Mouse (Mus musculus): ENCODE data around the gene Prmt9.

Gene Prmt9

DNA sequence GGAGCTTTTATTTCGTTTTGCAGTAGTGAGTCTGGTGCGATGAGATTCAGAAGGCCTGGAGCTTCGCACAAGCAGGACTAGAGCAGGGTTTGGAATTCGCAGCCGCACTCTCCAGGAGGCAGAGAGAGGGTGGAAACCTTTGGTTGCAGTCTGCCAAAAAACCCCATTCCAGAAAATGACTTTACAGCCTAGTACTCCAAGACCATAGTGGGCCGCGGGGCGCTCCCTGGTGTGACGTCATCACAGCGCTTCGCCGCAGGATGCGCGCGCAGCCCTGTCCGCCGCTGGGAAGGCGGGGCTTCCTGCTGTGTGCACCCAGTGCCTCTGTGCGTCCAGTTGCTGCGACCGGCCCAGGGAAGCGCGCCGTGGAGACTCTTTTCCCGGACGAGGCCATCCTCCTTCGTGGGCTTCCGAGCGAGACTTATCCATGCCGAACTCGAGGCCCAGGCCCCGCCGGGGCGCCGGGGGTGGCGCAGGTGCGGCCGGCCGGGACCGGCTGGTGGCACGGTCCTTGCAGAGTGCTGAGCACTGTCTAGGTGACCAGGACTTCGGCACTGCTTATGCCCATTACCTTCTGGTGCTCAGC is at the start of gene Prmt9:
Gene Prmt9, plus strand, starts transcription at position 277 of the 586 bp plus-strand sequence.
- DNase-seq (ENCODE audit: low spot score), result peak; percentile 89

GRCm38 (mm10) chr8:77500264-77500663 is 48.9 kb upstream of the Prmt9 start:
- no peak for DNase-seq (ENCODE audit: low spot score)

- DNase-seq (ENCODE audit: low spot score), result no peak
These were observed 48.1 kb upstream of the Prmt9 start for GRCm38 (mm10) chr8:77501131-77501530.

- DNase-seq (ENCODE audit: low spot score), result no peak
These were observed 46.6 kb upstream of the Prmt9 start for GRCm38 (mm10) chr8:77502547-77502946.

- no peak for DNase-seq (ENCODE audit: low spot score)
These were observed 42.7 kb upstream of the Prmt9 start for GRCm38 (mm10) chr8:77506539-77506938.

DNA sequence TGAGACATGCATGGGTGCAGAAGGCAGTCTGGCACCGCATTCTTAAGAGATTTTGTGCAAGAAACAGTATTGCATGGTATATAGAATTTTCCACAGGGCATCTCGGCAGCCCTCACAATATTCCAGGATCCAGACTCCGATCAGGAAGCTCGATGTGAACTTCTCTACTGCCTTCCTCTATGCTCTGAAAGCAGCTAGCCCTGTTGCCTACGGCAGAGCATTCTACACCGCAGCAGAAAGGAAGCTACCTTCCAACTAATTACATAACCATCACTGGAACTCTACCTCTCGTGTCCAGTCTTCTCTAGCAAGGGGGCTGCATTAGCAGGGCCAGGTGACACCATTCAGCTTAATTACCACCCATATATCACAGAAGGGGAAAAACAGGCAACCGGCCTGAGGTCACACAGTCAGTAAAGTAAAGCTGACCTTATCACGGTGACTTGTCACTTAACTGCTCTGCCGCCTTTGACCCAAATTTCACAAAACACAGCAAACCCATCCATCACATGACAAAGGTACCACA is 41.6 kb upstream of the Prmt9 start:
- DNase-seq (ENCODE audit: low spot score), result no peak

GRCm38 (mm10) chr8:77509044-77509443 is 40.2 kb upstream of the Prmt9 start:
- no peak for DNase-seq (ENCODE audit: low spot score)

- no peak for DNase-seq (ENCODE audit: low spot score)
These were observed 38.8 kb upstream of the Prmt9 start for GRCm38 (mm10) chr8:77510426-77510825.

DNA sequence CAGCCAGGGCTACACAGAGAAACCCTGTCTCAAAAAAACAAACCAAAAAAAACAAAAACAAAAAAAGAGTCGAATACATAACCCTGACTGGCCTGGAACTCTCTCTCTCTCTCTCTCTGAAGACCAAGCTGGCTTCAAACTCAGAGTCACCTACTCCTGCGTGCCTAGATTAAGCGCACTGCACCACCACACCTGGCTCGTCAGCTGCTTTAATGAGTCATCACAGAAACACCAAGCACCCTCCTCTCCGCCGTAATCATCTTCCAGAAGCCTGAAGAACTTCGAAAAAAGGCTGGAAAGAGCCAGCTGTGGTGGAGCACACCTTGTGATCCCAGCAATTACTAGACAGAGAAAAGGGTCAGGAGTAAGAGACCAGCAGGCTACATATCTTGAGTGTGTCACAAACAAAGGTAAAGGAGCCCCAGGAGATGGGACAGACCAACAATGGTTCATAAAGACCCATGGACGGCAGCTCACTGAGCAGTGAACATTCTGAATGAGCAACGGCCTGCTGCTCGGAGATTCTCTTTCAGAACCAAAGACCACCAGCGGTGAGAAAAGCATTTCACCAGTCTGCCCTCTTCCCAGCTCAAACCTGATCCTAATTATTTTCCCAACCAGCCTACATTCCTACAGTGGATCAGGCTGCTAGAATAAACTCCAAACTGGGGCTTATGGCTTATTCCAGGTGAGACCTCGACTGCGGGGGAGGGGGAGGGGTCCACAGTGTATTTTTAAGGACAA is 37.3 kb upstream of the Prmt9 start:
- DNase-seq (ENCODE audit: low spot score), result no peak

DNA sequence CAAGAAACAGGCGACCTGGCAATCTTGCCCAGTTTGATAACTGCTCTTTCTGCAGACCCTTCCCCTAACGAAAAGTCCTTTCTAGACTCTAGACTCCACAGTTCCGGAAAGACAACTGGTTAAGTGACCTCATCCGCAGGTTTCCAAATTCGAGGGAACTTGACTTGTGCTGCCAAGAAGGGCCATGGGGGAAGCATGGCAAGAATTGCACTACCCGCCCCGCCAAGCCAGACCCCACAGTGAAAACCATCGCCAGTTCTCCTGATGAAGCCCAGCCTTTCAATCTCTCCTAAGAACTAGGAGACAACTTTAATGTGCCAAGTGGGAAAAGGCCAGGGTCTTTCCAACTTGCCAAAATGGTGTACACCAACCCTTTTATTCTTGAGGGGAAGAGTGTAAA is 34.0 kb upstream of the Prmt9 start:
- DNase-seq (ENCODE audit: low spot score), result no peak

DNA sequence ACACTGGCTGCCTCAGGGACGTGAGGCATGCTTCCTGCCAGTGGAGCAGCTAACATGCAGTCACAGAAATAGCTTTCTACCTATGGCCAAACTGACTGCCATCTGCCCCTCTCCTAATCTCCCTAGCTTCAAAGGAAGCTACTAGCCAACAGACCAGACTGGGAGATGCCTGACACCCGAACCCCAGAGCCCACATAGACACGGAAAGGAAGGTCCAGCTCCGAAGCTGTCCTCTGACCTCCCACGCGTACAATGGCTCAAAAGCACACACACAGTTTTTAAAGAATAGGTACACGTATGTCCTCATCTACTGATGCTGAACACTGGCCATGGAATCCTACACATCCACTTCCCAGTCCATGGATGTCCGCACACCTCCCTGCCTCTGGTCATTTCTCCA is 33.4 kb upstream of the Prmt9 start:
- DNase-seq (ENCODE audit: low spot score), result no peak

DNA sequence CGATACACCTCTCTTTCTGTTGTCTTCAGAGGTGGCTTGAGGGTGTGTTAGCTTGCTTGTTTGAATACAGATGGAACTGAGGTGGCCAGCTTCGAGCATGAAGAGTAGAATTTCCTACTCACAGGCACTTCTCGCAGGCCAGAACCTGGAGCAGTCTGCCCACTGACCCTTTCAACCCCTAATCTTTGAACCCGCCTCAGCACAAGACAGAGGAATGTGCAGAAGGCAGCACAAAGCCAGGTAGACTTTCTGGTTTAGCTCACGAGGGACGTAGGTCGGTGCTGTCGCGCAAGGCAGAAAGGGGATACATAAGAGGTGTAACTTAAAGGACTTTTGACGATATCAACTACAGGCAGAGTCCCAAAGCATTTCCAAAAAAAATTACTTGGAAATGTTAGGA is 32.4 kb upstream of the Prmt9 start:
- DNase-seq (ENCODE audit: low spot score), result peak; percentile 85

DNA sequence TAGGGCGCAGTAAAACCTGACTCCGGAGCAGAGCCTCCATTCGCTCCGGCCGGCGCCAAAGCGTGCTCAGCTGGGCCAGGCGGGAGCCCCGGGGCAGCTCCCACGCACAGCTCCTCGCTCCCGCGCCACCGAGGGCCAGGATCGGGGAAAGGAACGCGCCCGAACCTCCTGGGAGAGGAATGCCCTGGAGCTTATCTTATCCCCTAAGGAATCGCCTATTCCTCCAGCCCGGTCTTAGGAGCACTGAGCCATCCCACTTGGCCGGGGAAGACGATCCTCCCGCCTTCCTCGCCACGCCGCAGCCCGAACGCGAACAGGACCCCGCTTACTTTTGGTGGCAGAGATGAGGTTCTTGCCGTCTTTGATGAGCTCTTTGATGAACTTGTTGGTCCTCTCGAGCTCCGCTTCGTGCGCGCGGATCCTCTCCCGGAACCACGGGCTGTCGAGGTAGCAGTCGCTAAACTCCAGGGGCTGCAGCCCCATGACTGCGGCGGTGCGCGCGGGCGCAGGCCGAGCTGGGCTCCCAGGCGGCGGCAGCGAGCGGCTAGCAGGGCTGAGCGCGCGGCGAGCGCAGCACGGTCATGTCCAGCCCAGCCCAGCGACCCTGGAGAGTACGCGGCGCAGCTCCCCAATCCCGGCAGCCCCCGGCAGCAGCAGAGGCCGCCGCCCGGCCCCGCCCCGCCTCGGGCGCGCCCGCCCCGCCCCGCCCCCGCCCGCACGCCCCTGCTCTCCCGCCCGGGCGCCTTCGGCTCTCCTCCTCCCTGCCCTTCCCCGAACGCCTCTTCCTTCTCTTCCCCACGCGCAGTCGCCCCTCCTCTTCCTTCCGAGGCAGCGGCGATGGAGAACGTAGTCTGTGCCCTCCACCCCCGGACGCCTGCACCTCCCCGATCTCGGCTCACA is 31.6 kb upstream of the Prmt9 start, which contains the start of gene Arhgap10:
Gene Arhgap10, minus strand, starts transcription at position 653 of the 900 bp plus-strand sequence.
- peak; percentile 96 for DNase-seq (ENCODE audit: low spot score)

- DNase-seq (ENCODE audit: low spot score), result no peak
These were observed 30.7 kb upstream of the Prmt9 start for GRCm38 (mm10) chr8:77518201-77519115.

GRCm38 (mm10) chr8:77520601-77521000 is 28.6 kb upstream of the Prmt9 start:
- DNase-seq (ENCODE audit: low spot score), result no peak

- DNase-seq (ENCODE audit: low spot score), result no peak
These were observed 28.0 kb upstream of the Prmt9 start for GRCm38 (mm10) chr8:77521028-77521785.

DNA sequence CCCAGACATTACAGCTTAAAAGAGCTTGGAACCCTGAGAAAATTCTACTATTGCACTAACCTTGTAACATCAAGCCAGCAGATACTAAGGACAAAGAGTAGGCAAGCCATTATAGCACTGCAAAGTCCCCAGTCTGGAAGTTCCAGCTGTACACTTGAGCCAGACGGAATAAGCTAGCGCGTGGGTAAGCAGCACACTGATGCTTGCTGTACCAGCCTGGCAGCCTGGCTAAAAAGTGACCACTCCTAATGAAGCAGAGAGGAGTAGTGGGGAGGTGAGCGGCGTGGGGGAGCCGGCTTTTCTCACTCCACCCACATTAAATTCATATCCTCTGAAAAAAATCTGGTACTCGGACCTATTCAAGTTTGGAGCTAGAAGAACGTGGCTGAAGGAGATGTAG is 26.2 kb upstream of the Prmt9 start:
- no peak for DNase-seq (ENCODE audit: low spot score)

- DNase-seq (ENCODE audit: low spot score), result peak; percentile 69
These were observed 25.1 kb upstream of the Prmt9 start for GRCm38 (mm10) chr8:77524018-77524615.

- no peak for DNase-seq (ENCODE audit: low spot score)
These were observed 24.3 kb upstream of the Prmt9 start for GRCm38 (mm10) chr8:77524906-77525305.

GRCm38 (mm10) chr8:77526130-77526529 is 23.1 kb upstream of the Prmt9 start:
- DNase-seq (ENCODE audit: low spot score), result no peak

Measured in yolk sac, embryonic 10.5 days (tissue).